Mouse (Mus musculus) testis, adult 2 months (tissue): ENCODE measurements around the gene Gck. TPM values are rescaled to one million over a fixed set of nuclear protein-coding genes. Genes with fewer than 3 reads are reported as not detected.

Source experiments
- H3K27ac ChIP-seq: fragments of 200-500 bp; 2 replicates; pipeline ENCODE4 v1.5.1; 2012; ENCODE audit warnings: low read depth, low read length; ENCODE audit not compliant: control insufficient read depth, insufficient read depth
- H3K27me3 ChIP-seq: fragments of 200-500 bp; 2 replicates; pipeline ENCODE4 v1.6.1; 2012; ENCODE audit warnings: mild to moderate bottlenecking, low read length, moderate library complexity; ENCODE audit not compliant: control insufficient read depth, insufficient read depth
- H3K36me3 ChIP-seq: fragments of 200-500 bp; 2 replicates; pipeline ENCODE4 v1.6.1; 2012; ENCODE audit warnings: mild to moderate bottlenecking, low read length; ENCODE audit not compliant: control insufficient read depth, insufficient read depth
- H3K4me1 ChIP-seq: fragments of 200-500 bp; 2 replicates; pipeline ENCODE4 v1.6.1; 2012; ENCODE audit warnings: low read length; ENCODE audit not compliant: control insufficient read depth, insufficient read depth
- H3K4me3 ChIP-seq: fragments of 200-500 bp; 2 replicates; pipeline ENCODE4 v1.5.1; 2012; ENCODE audit warnings: low read depth, mild to moderate bottlenecking, low read length, moderate library complexity, mixed read lengths; ENCODE audit not compliant: control insufficient read depth
- CTCF ChIP-seq: fragments of 200-500 bp; IDR thresholded peaks from 2 replicates; pipeline ENCODE4 v1.5.1; 2012; ENCODE audit warnings: low read depth, mild to moderate bottlenecking, inconsistent platforms, low read length, moderate library complexity; ENCODE audit not compliant: control insufficient read depth, insufficient read depth, insufficient replicate concordance
- POLR2A ChIP-seq: fragments of 200-500 bp; IDR thresholded peaks from 2 replicates; pipeline ENCODE4 v1.6.1; 2012; ENCODE audit warnings: low read depth, mild to moderate bottlenecking, inconsistent platforms, low read length, moderate library complexity; ENCODE audit not compliant: control insufficient read depth
- polyA plus RNA-seq: library from polyadenylated mRNA; depleted of rRNA; stranded (reverse); fragments of >200 nt; gene quantifications from 2 replicates; pipeline ENCODE4 v1.2.3, GENCODE M21; 2012

Gene Gck
- polyA plus RNA-seq, 1 experiment = 6.6 TPM

- no peak overlapping the region for H3K27ac ChIP-seq
- H3K27me3 ChIP-seq = no peaks in the 10 kb centered on the region
- no peak overlapping the region for H3K4me3 ChIP-seq
- peaks cover 3% of the 10 kb centered on the region for H3K4me1 ChIP-seq
- TF ChIP-seq CTCF = no peak
- TF ChIP-seq POLR2A = no peak
- H3K36me3 ChIP-seq = no peaks in the 10 kb centered on the region
These were observed 62.6 kb downstream of the Gck start for GRCm38 (mm10) chr11:5887250-5887649.

- H3K4me3 ChIP-seq = no peak overlapping the region
- TF ChIP-seq POLR2A (no peak), CTCF (peak; percentile 38; the same call in 1 of the 2 replicates)
- H3K36me3 ChIP-seq = no peaks in the 10 kb centered on the region
- H3K27me3 ChIP-seq = no peaks in the 10 kb centered on the region
- H3K27ac ChIP-seq = no peak overlapping the region
- peaks cover 3% of the 10 kb centered on the region for H3K4me1 ChIP-seq
These were observed 63.7 kb downstream of the Gck start for GRCm38 (mm10) chr11:5886187-5886586.

- H3K4me1 ChIP-seq = peaks cover 10% of the 10 kb centered on the region
- H3K27ac ChIP-seq = no peak overlapping the region
- no peaks in the 10 kb centered on the region for H3K27me3 ChIP-seq
- no peak for TF ChIP-seq CTCF
- TF ChIP-seq POLR2A = no peak
- no peaks in the 10 kb centered on the region for H3K36me3 ChIP-seq
- H3K4me3 ChIP-seq = no peak overlapping the region
These were observed 67.4 kb downstream of the Gck start for GRCm38 (mm10) chr11:5882518-5882917.

- no peak overlapping the region for H3K4me3 ChIP-seq
- H3K4me1 ChIP-seq = peaks cover 9% of the 10 kb centered on the region
- TF ChIP-seq CTCF (peak; percentile 84; the same call in 1 of the 2 replicates), POLR2A (no peak)
- no peaks in the 10 kb centered on the region for H3K36me3 ChIP-seq
- H3K27ac ChIP-seq = no peak overlapping the region
- no peaks in the 10 kb centered on the region for H3K27me3 ChIP-seq
These were observed 70.0 kb downstream of the Gck start for GRCm38 (mm10) chr11:5879905-5880304.

GRCm38 (mm10) chr11:5878661-5879060, 71.2 kb downstream of the Gck start:
- H3K27me3 ChIP-seq = no peaks in the 10 kb centered on the region

GRCm38 (mm10) chr11:5877921-5878526, 71.9 kb downstream of the Gck start, which contains the start of gene Pold2:
Gene Pold2, minus strand, starts transcription at chr11:5878292.
- peak within 1 kb of the TSS; percentile 88 for H3K27ac ChIP-seq
- peaks cover 9% of the 10 kb centered on the region for H3K4me1 ChIP-seq
- H3K36me3 ChIP-seq = no peaks in the 10 kb centered on the region
- TF ChIP-seq POLR2A (peak; percentile 83), CTCF (no peak)
- peak within 1 kb of the TSS; percentile 97 for H3K4me3 ChIP-seq
- no peaks in the 10 kb centered on the region for H3K27me3 ChIP-seq

More at GRCm38 (mm10) chr11:5878661-5879060, 71.2 kb downstream of the Gck start:
- H3K4me3 ChIP-seq = peak overlapping the region; percentile 97
- H3K36me3 ChIP-seq = no peaks in the 10 kb centered on the region
- peak overlapping the region; percentile 88 for H3K27ac ChIP-seq
- peaks cover 9% of the 10 kb centered on the region for H3K4me1 ChIP-seq
- TF ChIP-seq POLR2A (no peak), CTCF (no peak)

GRCm38 (mm10) chr11:5877421-5877820, 72.5 kb downstream of the Gck start:
- no peak overlapping the region for H3K27ac ChIP-seq
- H3K4me3 ChIP-seq = peak overlapping the region; percentile 26; the same call in 1 of the 2 replicates
- TF ChIP-seq POLR2A = no peak
- no peak for TF ChIP-seq CTCF
- H3K4me1 ChIP-seq = peaks cover 9% of the 10 kb centered on the region
- H3K27me3 ChIP-seq = no peaks in the 10 kb centered on the region
- H3K36me3 ChIP-seq = no peaks in the 10 kb centered on the region; the same call in 1 of the 2 replicates
